Mouse (Mus musculus) kidney, postnatal 0 days (tissue): ENCODE results near the gene Scgn. TPM values are rescaled to one million over a fixed set of nuclear protein-coding genes. Genes with fewer than 3 reads are reported as not detected.
A peak's percentile ranks its signal among the peaks of the same experiment; 100 is the strongest.

Source experiments
- ATAC-seq: fragments of 200-750 bp; cut with Nextera tagmentation; replicated peaks from 2 replicates; pipeline ENCODE4 v1.8.0; 2017; ENCODE audit warnings: low read depth, moderate number of reproducible peaks, moderate TSS enrichment, moderate library complexity; ENCODE audit not compliant: low FRiP score
- DNase-seq: peaks from one replicate; pipeline ENCODE4 v3.0.0-alpha.2; 2016; ENCODE audit warnings: low spot score
- H3K27ac ChIP-seq: fragments of 300-500 bp; sonication (generic); 2 replicates; pipeline ENCODE4 v1.5.1; 2014; ENCODE audit warnings: mild to moderate bottlenecking
- H3K27me3 ChIP-seq: fragments of 300-500 bp; sonication (generic); 2 replicates; pipeline ENCODE4 v1.6.1; 2014; ENCODE audit warnings: low read length, mixed read lengths; ENCODE audit not compliant: insufficient read depth
- H3K36me3 ChIP-seq: fragments of 300-500 bp; sonication (generic); 2 replicates; pipeline ENCODE4 v1.6.1; 2014; ENCODE audit warnings: low read length, mixed read lengths; ENCODE audit not compliant: insufficient read depth
- H3K4me1 ChIP-seq: fragments of 300-500 bp; sonication (generic); replicated peaks from 2 replicates; pipeline ENCODE4 v1.6.1; 2014; ENCODE audit warnings: antibody characterized with exemption, low read length, mixed read lengths; ENCODE audit not compliant: insufficient read depth
- H3K4me2 ChIP-seq: fragments of 300-500 bp; sonication (generic); 2 replicates; pipeline ENCODE4 v1.6.1; 2014; ENCODE audit warnings: mild to moderate bottlenecking, low read length, moderate library complexity, mixed read lengths
- H3K4me3 ChIP-seq: fragments of 300-500 bp; sonication (generic); replicated peaks from 2 replicates; pipeline ENCODE4 v1.5.1; 2014; ENCODE audit warnings: low read depth, low read length
- H3K9ac ChIP-seq: fragments of 300-500 bp; sonication (generic); 2 replicates; pipeline ENCODE4 v1.6.1; 2014; ENCODE audit warnings: low read depth, low read length
- H3K9me3 ChIP-seq: fragments of 300-500 bp; sonication (generic); replicated peaks from 2 replicates; pipeline ENCODE4 v1.6.1; 2016; ENCODE audit warnings: low read length, inconsistent platforms, mixed read lengths
- CTCF ChIP-seq: IDR thresholded peaks from 2 replicates; pipeline ENCODE4 v1.5.1; 2016; ENCODE audit warnings: antibody characterized with exemption, low read depth, mild to moderate bottlenecking, moderate library complexity
- WGBS: fragments of 180-500 bp; shearing (Covaris S2); extraction: QIAGEN DNeasy Blood & Tissue Kit; methylation state at CpG from one replicate; pipeline ENCODE4 v1.1.7; 2014; 5-methylcytosine and 5-hydroxymethylcytosine counted together
- polyA plus RNA-seq: library from polyadenylated mRNA; unstranded; fragments of >200 nt; fragmentation: Nextera tagmentation; extraction: Ambion mirVana; gene quantifications from 2 replicates; pipeline ENCODE4 v1.2.1, GENCODE M21; 2015

The Scgn gene
- polyA plus RNA-seq, 1 experiment from 2014 or later = 1.2 TPM

- DNase-seq = no peak
- Histone ChIP-seq H3K27ac (no peak overlapping the region), H3K4me3 (no peak overlapping the region), H3K9me3 (no peaks in the 10 kb centered on the region), H3K4me2 (no peak overlapping the region), H3K4me1 (no peaks in the 10 kb centered on the region), H3K36me3 (no peaks in the 10 kb centered on the region), H3K27me3 (no peaks in the 10 kb centered on the region), H3K9ac (no peak overlapping the region)
- ATAC-seq = no peak
- WGBS = 53% methylated on average over 3 of the region's 3 CpGs
- no peak for TF ChIP-seq CTCF
These were observed 5.9 kb downstream of the Scgn start for GRCm38 (mm10) chr13:23985130-23985529.

GRCm38 (mm10) chr13:23972271-23972670 lies 18.7 kb downstream of the Scgn start:
- no peak overlapping the region for H3K27ac ChIP-seq
- no peaks in the 10 kb centered on the region for H3K27me3 ChIP-seq
- no peak for DNase-seq

GRCm38 (mm10) chr13:23971870-23972269 lies 19.1 kb downstream of the Scgn start:
- DNase-seq (no peak), ATAC-seq (no peak)
- H3K27ac ChIP-seq = no peak overlapping the region
- H3K9ac ChIP-seq = no peak overlapping the region
- 69% methylated on average over 2 of the region's 2 CpGs for WGBS
- H3K4me3 ChIP-seq = no peak overlapping the region
- H3K9me3 ChIP-seq = no peaks in the 10 kb centered on the region
- no peak overlapping the region for H3K4me2 ChIP-seq
- H3K36me3 ChIP-seq = no peaks in the 10 kb centered on the region
- H3K4me1 ChIP-seq = no peaks in the 10 kb centered on the region
- H3K27me3 ChIP-seq = no peaks in the 10 kb centered on the region
- TF ChIP-seq CTCF = no peak

More at GRCm38 (mm10) chr13:23972271-23972670, 18.7 kb downstream of the Scgn start:
- Histone ChIP-seq H3K36me3 (no peaks in the 10 kb centered on the region), H3K9me3 (no peaks in the 10 kb centered on the region), H3K9ac (no peak overlapping the region), H3K4me2 (no peak overlapping the region), H3K4me3 (no peak overlapping the region), H3K4me1 (no peaks in the 10 kb centered on the region)
- ATAC-seq = no peak
- 71% methylated on average over 5 of the region's 5 CpGs for WGBS
- no peak for TF ChIP-seq CTCF

GRCm38 (mm10) chr13:23964909-23965308 lies 26.1 kb downstream of the Scgn start:
- no peak for ATAC-seq
- no peak overlapping the region for H3K27ac ChIP-seq
- H3K4me1 ChIP-seq = no peaks in the 10 kb centered on the region
- no peaks in the 10 kb centered on the region for H3K9me3 ChIP-seq
- no peak overlapping the region for H3K4me3 ChIP-seq
- H3K27me3 ChIP-seq = no peaks in the 10 kb centered on the region
- TF ChIP-seq CTCF = no peak
- DNase-seq = no peak
- no peaks in the 10 kb centered on the region for H3K36me3 ChIP-seq
- whole genome bisulfite sequencing = 84% methylated on average over 2 of the region's 2 CpGs
- H3K9ac ChIP-seq = no peak overlapping the region
- no peak overlapping the region for H3K4me2 ChIP-seq

- H3K4me2 ChIP-seq = no peak overlapping the region
- H3K9ac ChIP-seq = no peak overlapping the region
- ATAC-seq (no peak), DNase-seq (no peak)
- no peaks in the 10 kb centered on the region for H3K9me3 ChIP-seq
- no peak overlapping the region for H3K4me3 ChIP-seq
- no peak overlapping the region for H3K27ac ChIP-seq
- no peaks in the 10 kb centered on the region for H3K36me3 ChIP-seq
- H3K4me1 ChIP-seq = no peaks in the 10 kb centered on the region
- no peak for TF ChIP-seq CTCF
- H3K27me3 ChIP-seq = no peaks in the 10 kb centered on the region
- WGBS = 31% methylated on average over 2 of the region's 2 CpGs
These were observed 31.2 kb downstream of the Scgn start for GRCm38 (mm10) chr13:23959776-23960175.

- ATAC-seq (no peak), DNase-seq (no peak)
- Histone ChIP-seq H3K27me3 (no peaks in the 10 kb centered on the region), H3K36me3 (no peaks in the 10 kb centered on the region), H3K4me1 (no peaks in the 10 kb centered on the region), H3K4me3 (no peak overlapping the region), H3K9ac (no peak overlapping the region), H3K4me2 (no peak overlapping the region), H3K9me3 (no peaks in the 10 kb centered on the region), H3K27ac (no peak overlapping the region)
- peak; percentile 62 for TF ChIP-seq CTCF
- WGBS = 58% methylated on average over 3 of the region's 3 CpGs
These were observed 40.1 kb downstream of the Scgn start for GRCm38 (mm10) chr13:23950928-23951327.

GRCm38 (mm10) chr13:23949484-23950246 lies 41.3 kb downstream of the Scgn start:
- Histone ChIP-seq H3K9ac (no peak overlapping the region), H3K4me3 (no peak overlapping the region), H3K27ac (no peak overlapping the region), H3K36me3 (no peaks in the 10 kb centered on the region), H3K9me3 (no peaks in the 10 kb centered on the region), H3K27me3 (no peaks in the 10 kb centered on the region), H3K4me1 (no peaks in the 10 kb centered on the region), H3K4me2 (no peak overlapping the region)
- ATAC-seq = no peak
- 64% methylated on average over 14 of the region's 14 CpGs for WGBS
- no peak for DNase-seq
- no peak for TF ChIP-seq CTCF
